Mouse (Mus musculus) limb, embryonic 10.5 days (tissue): Measurements from ENCODE around the gene Grap. TPM values are rescaled to one million over a fixed set of nuclear protein-coding genes. Genes with fewer than 3 reads are reported as not detected.

Source experiments
- DNase-seq: peaks from one replicate; pipeline ENCODE4 v3.0.0-alpha.2; 2017; ENCODE audit warnings: low spot score
- H3K27ac ChIP-seq: fragments of 300-500 bp; sonication (generic); 2 replicates; pipeline ENCODE4 v1.5.1; 2016; ENCODE audit warnings: mild to moderate bottlenecking
- H3K27me3 ChIP-seq: fragments of 300-500 bp; sonication (generic); 2 replicates; pipeline ENCODE4 v1.6.1; 2016; ENCODE audit warnings: low read depth, mild to moderate bottlenecking; ENCODE audit not compliant: poor library complexity, severe bottlenecking
- H3K36me3 ChIP-seq: fragments of 300-500 bp; sonication (generic); 2 replicates; pipeline ENCODE4 v1.6.1; 2016; ENCODE audit warnings: mild to moderate bottlenecking, moderate library complexity
- H3K4me1 ChIP-seq: fragments of 300-500 bp; sonication (generic); 2 replicates; pipeline ENCODE4 v1.6.1; 2016
- H3K4me3 ChIP-seq: fragments of 300-500 bp; sonication (generic); 2 replicates; pipeline ENCODE4 v1.5.1; 2016; ENCODE audit warnings: mild to moderate bottlenecking, moderate library complexity
- H3K9me3 ChIP-seq: fragments of 300-500 bp; sonication (generic); replicated peaks from 2 replicates; pipeline ENCODE4 v1.6.1; 2016; ENCODE audit warnings: mild to moderate bottlenecking
- WGBS: fragments of 180-500 bp; shearing (Covaris S2); methylation state at CpG from one replicate; pipeline ENCODE4 v1.1.7; 2016; 5-methylcytosine and 5-hydroxymethylcytosine counted together
- polyA plus RNA-seq: library from polyadenylated mRNA; unstranded; fragments of >200 nt; fragmentation: Nextera tagmentation; extraction: Ambion mirVana; gene quantifications from 2 replicates; pipeline ENCODE4 v1.2.1, GENCODE M21; 2016

Gene Grap
- polyA plus RNA-seq, 1 experiment from 2014 or later, result 6.9 TPM

DNA sequence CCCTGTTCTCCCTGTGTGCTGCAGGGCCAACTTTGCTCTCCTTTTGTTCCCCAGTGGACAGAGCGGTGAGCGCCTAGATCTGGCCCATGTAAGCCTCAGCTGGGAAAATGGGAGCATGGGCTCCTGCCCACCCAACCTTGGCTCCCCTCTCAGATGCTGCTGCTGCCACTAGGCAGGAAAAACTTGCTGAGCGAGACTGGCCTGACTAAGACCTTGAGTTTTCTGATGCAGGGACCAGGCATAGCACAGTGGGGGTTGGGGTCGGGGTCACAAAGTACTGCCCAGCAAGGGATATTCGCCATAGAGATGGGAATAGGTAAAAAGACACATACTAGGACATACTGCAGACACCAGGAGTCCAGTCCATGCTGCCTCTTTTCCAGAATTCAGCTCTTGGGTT lies 14.2 kb downstream of the Grap start:
- no peak for DNase-seq
- Histone ChIP-seq H3K4me3 (no peak overlapping the region), H3K36me3 (no peaks in the 10 kb centered on the region), H3K4me1 (peaks cover 38% of the 10 kb centered on the region), H3K9me3 (no peaks in the 10 kb centered on the region), H3K27ac (no peak overlapping the region), H3K27me3 (peaks cover 21% of the 10 kb centered on the region)
- WGBS, result 83% methylated on average over 5 of the region's 5 CpGs

- Histone ChIP-seq H3K27me3 (peaks cover 25% of the 10 kb centered on the region), H3K9me3 (no peaks in the 10 kb centered on the region), H3K4me3 (no peak overlapping the region), H3K36me3 (no peaks in the 10 kb centered on the region), H3K27ac (no peak overlapping the region), H3K4me1 (peaks cover 38% of the 10 kb centered on the region)
- no peak for DNase-seq
- 79% methylated on average over 5 of the region's 5 CpGs for WGBS
Observed at GRCm38 (mm10) chr11:61667782-61668181, 14.7 kb downstream of the Grap start.

GRCm38 (mm10) chr11:61669492-61670490 lies 16.7 kb downstream of the Grap start:
- Histone ChIP-seq H3K27me3 (peaks cover 36% of the 10 kb centered on the region), H3K27ac (0 out of 2 replicates have a peak overlapping the region, but pooled peaks have one; percentile 14), H3K4me3 (no peak overlapping the region)

GRCm38 (mm10) chr11:61671781-61672383 lies 18.8 kb downstream of the Grap start:
- H3K4me3 ChIP-seq, result peak overlapping the region; percentile 11; the same call in 1 of the 2 replicates
- no peak for DNase-seq
- peak overlapping the region; percentile 56 for H3K27ac ChIP-seq
- H3K27me3 ChIP-seq, result peaks cover 36% of the 10 kb centered on the region
- 47% methylated on average over 19 of the region's 19 CpGs for whole genome bisulfite sequencing
- peaks cover 75% of the 10 kb centered on the region for H3K4me1 ChIP-seq
- no peaks in the 10 kb centered on the region for H3K36me3 ChIP-seq
- H3K9me3 ChIP-seq, result no peaks in the 10 kb centered on the region

More at GRCm38 (mm10) chr11:61669492-61670490, 16.7 kb downstream of the Grap start:
- DNase-seq, result no peak
- Histone ChIP-seq H3K9me3 (no peaks in the 10 kb centered on the region), H3K4me1 (peaks cover 54% of the 10 kb centered on the region), H3K36me3 (no peaks in the 10 kb centered on the region)
- WGBS, result 69% methylated on average over 14 of the region's 14 CpGs

GRCm38 (mm10) chr11:61673686-61674085 lies 20.6 kb downstream of the Grap start:
- Histone ChIP-seq H3K36me3 (no peaks in the 10 kb centered on the region), H3K4me1 (peaks cover 72% of the 10 kb centered on the region), H3K4me3 (no peak overlapping the region), H3K27me3 (peaks cover 39% of the 10 kb centered on the region), H3K27ac (peak overlapping the region; percentile 79), H3K9me3 (no peaks in the 10 kb centered on the region)
- peak; percentile 50 for DNase-seq
- WGBS, result 17% methylated on average over 8 of the region's 8 CpGs

- peak overlapping the region; percentile 8 for H3K4me3 ChIP-seq
- H3K36me3 ChIP-seq, result no peaks in the 10 kb centered on the region
- H3K4me1 ChIP-seq, result peaks cover 72% of the 10 kb centered on the region
- peak overlapping the region; percentile 79 for H3K27ac ChIP-seq
- DNase-seq, result peak; percentile 44
- 16% methylated on average over 19 of the region's 19 CpGs for WGBS
- no peaks in the 10 kb centered on the region for H3K9me3 ChIP-seq
- H3K27me3 ChIP-seq, result peaks cover 44% of the 10 kb centered on the region
Observed at GRCm38 (mm10) chr11:61674151-61674838, 21.2 kb downstream of the Grap start.

GRCm38 (mm10) chr11:61674839-61675159 lies 21.7 kb downstream of the Grap start:
- Histone ChIP-seq H3K27me3 (peaks cover 42% of the 10 kb centered on the region), H3K9me3 (no peaks in the 10 kb centered on the region), H3K4me3 (peak overlapping the region; percentile 8), H3K4me1 (peaks cover 68% of the 10 kb centered on the region), H3K36me3 (no peaks in the 10 kb centered on the region), H3K27ac (peak overlapping the region; percentile 79)
- DNase-seq, result peak; percentile 81
- 1% methylated on average over 8 of the region's 8 CpGs for WGBS

GRCm38 (mm10) chr11:61675332-61675731 lies 22.3 kb downstream of the Grap start:
- Histone ChIP-seq H3K27me3 (peaks cover 39% of the 10 kb centered on the region), H3K4me1 (peaks cover 64% of the 10 kb centered on the region), H3K27ac (peak overlapping the region; percentile 79), H3K9me3 (no peaks in the 10 kb centered on the region), H3K36me3 (no peaks in the 10 kb centered on the region), H3K4me3 (no peak overlapping the region)
- DNase-seq, result peak; percentile 40
- 28% methylated on average over 2 of the region's 2 CpGs for WGBS

DNA sequence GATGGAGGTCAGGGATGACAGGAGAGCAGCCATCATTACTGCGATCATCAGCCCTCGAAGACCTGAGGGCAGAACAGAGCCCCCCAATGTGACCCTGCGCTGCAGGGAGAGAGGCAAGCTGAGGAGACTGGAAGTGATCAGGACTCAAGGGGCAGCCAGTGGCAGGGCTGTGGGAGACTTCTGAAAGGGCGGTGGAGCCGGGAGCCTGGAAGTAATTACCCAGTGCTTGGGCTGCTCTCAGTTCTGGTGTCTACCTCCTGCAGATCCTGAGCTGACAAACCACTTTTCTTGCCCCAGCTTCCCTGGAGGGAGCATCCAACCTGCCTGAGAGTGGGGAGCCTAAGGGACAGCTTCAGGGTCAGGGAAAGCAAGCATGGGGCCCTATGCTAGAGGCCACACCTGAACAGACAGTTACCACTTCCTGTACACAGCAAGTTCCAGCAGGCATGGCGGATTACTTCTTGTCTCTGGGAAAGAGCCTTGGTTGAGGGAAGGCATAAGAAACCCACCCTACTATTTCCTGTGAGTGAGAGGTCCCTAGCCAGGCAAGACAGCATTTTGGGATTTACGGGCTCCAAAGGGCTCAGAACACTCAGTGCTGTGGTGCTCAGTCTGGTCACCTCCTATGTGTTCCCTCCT lies 23.3 kb downstream of the Grap start:
- WGBS, result 26% methylated on average over 7 of the region's 7 CpGs
- H3K27me3 ChIP-seq, result peaks cover 31% of the 10 kb centered on the region
- H3K4me3 ChIP-seq, result no peak overlapping the region
- H3K27ac ChIP-seq, result peak overlapping the region; percentile 79
- no peaks in the 10 kb centered on the region for H3K9me3 ChIP-seq
- H3K36me3 ChIP-seq, result no peaks in the 10 kb centered on the region
- DNase-seq, result peak; percentile 75
- peaks cover 54% of the 10 kb centered on the region for H3K4me1 ChIP-seq

DNA sequence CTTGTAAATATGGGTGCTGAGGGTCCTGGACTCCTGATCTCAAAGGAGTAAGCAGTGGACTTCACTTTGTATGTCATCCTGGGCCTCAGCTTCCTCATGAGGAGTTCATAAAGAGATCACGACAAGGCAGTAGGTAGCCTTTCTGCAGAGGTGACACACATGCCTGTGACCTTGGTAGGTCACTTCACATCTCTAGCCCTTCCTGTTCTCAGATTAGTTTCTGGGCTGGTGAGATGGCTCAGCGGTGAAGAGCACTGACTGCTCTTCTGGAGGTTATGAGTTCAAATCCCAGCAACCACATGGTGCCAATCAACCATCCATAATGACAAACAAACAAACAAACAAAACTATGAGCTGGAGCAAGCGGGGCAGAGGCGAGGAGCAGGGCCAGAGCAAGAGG lies 24.6 kb downstream of the Grap start:
- DNase-seq, result no peak
- no peaks in the 10 kb centered on the region for H3K36me3 ChIP-seq
- no peaks in the 10 kb centered on the region for H3K9me3 ChIP-seq
- no peak overlapping the region for H3K4me3 ChIP-seq
- H3K27ac ChIP-seq, result no peak overlapping the region
- WGBS, result 90% methylated on average over 4 of the region's 4 CpGs
- H3K4me1 ChIP-seq, result peaks cover 45% of the 10 kb centered on the region
- H3K27me3 ChIP-seq, result peaks cover 22% of the 10 kb centered on the region

- peaks cover 43% of the 10 kb centered on the region for H3K4me1 ChIP-seq
- 0 out of 2 replicates have a peak overlapping the region, but pooled peaks have one; percentile 5 for H3K27ac ChIP-seq
- no peaks in the 10 kb centered on the region for H3K36me3 ChIP-seq
- peaks cover 25% of the 10 kb centered on the region for H3K27me3 ChIP-seq
- no peaks in the 10 kb centered on the region for H3K9me3 ChIP-seq
- 73% methylated on average over 4 of the region's 4 CpGs for WGBS
- DNase-seq, result no peak
- no peak overlapping the region for H3K4me3 ChIP-seq
Observed at GRCm38 (mm10) chr11:61679091-61679866, 26.2 kb downstream of the Grap start.
